Mouse (Mus musculus) embryo, embryonic 11.5 days (tissue): Measurements from ENCODE around the gene Kirrel3.

ENCODE experiments used
- DNase-seq: peaks from one replicate; pipeline ENCODE4 v3.0.0-alpha.2; 2012; ENCODE audit warnings: low read depth, low spot score

Gene Kirrel3

GRCm38 (mm10) chr9:35055528-35056330, 570.0 kb downstream of the Kirrel3 start:
- no peak for DNase-seq

- no peak for DNase-seq
These were observed 570.9 kb downstream of the Kirrel3 start for GRCm38 (mm10) chr9:35056611-35057010.

GRCm38 (mm10) chr9:35057631-35058030, 571.9 kb downstream of the Kirrel3 start:
- no peak for DNase-seq

GRCm38 (mm10) chr9:35058186-35058585, 572.5 kb downstream of the Kirrel3 start:
- no peak for DNase-seq

GRCm38 (mm10) chr9:35058596-35059354, 573.1 kb downstream of the Kirrel3 start:
- DNase-seq, result no peak

GRCm38 (mm10) chr9:35059881-35060280, 574.2 kb downstream of the Kirrel3 start:
- no peak for DNase-seq

- DNase-seq, result no peak
These were observed 575.8 kb downstream of the Kirrel3 start for GRCm38 (mm10) chr9:35061446-35061845.
